Mouse (Mus musculus) Patski (cell line): ENCODE measurements around the gene Gm21256. TPM values are rescaled to one million over a fixed set of nuclear protein-coding genes. Genes with fewer than 3 reads are reported as not detected.
"Not testable (repeated sequence)": the region's sequence is repeated elsewhere in the genome, so short reads cannot be mapped to it uniquely, and the experiment has no call there.

Source experiments
- ATAC-seq: fragments of 100-300 bp; one replicate; pipeline ENCODE4 v1.8.0; 2021
- CTCF ChIA-PET: fragments of 350-600 bp; sonication (Branson Sonifier 250); formaldehyde crosslinking; loops from one replicate; lab custom pipeline; 2022; ENCODE audit warnings: inconsistent platforms; lab: Charles Lee
- POLR2A ChIA-PET: fragments of 350-600 bp; sonication (Branson Sonifier 250); formaldehyde crosslinking; loops from one replicate; lab custom pipeline; 2022; ENCODE audit warnings: antibody characterized with exemption, inconsistent platforms; lab: Charles Lee
- DNase-seq: peaks from one replicate; pipeline ENCODE4 v3.0.0-alpha.2; 2011; ENCODE audit warnings: low read depth, low spot score
- H3K27me3 ChIP-seq: fragments of 371-371 bp; one replicate; pipeline ENCODE4 v1.5.1; 2021
- in situ Hi-C: fragments of 300-500 bp; cut with MboI; formaldehyde crosslinking; loops from 3 replicates; pipeline ENCODE4 v1.11.1; 2018; ENCODE audit warnings: low pct_unique_long_range_greater_than_20kb, mixed read lengths
- polyA plus RNA-seq: library from polyadenylated mRNA; unstranded; gene quantifications from one replicate; pipeline ENCODE4 v1.2.3, GENCODE M21; 2021

Gene Gm21256
- not detected for polyA plus RNA-seq

GRCm38 (mm10) chrY:47450660-47451059 is at the start of gene Gm21256:
Gene Gm21256 (plus strand): TSS chrY:47450960.
- CTCF ChIA-PET, POLR2A ChIA-PET, ATAC-seq, in situ Hi-C loops, DNase-seq, H3K27me3 ChIP-seq: not testable (repeated sequence)

Other genes starting within 250 kb of the Gm21256 start
- not detected for gene Gm21170, start 240.1 kb downstream of the Gm21256 start, polyA plus RNA-seq